Mouse (Mus musculus) kidney, postnatal 36 days (tissue): Measurements from ENCODE around the gene L2hgdh.
A peak's percentile ranks its signal among the peaks of the same experiment; 100 is the strongest.

Experiments
- DNase-seq, 2 experiments: peaks; one replicate each; pipeline ENCODE4 v3.0.0; 2021 to 2022; ENCODE audit warnings: mixed read lengths in 2 of 2

The L2hgdh gene

DNA sequence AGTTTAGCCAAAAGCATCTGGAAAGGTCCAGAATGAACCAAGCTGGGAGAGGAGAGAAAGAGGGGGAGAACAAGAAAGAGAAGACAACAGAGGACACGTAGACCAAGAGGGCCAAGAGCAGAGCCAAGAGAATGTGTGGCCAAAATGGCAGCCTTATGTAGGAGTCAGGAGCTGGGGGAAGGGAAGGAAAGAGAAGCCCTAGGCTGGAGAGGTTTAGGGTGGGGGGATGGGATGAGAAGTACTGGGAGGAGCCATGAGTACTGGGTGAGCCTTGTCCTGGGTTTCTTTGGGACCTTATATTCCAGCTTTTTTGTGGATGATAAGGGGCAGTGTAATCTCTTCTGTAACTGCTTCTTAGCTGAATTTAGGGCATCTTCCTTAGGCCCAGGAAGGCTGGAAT is 4.6 kb upstream of the L2hgdh start:
- no peak for DNase-seq

DNA sequence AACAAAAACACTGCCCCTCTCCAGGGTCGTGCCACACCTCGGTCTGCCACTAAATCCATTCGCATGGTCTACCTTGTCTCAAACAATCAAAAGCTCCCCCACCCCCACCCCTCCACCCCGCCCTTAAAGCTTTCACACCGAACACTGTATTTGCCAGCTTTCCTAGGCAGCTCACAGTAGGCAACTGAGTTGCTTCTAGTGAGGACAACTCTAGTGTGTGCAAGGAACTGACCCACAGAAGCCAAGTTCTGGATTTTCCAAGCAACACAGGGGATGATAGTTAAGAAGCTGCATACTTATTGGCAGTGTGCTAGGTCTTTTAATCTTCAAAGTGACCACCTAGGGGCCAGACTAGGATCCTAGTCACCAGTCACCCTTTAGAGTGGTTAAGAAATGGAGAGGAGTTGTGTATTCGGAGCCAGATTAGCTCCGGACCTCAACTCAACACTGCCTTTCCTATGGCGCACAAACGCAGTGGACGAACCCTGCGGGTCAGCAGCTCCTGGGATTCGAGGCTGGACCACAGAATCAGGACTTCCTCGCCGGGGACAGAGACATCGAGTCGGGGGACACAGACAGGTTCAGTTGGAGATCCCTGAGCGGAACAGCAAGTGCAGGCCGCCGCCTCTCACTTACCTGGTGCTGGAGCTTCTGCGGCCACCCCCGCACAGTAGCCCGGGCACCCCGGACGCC is 509 bp downstream of the L2hgdh start:
- no peak for DNase-seq

GRCm38 (mm10) chr12:69723376-69723775 is 1.3 kb downstream of the L2hgdh start:
- peak; percentile 17 to 54 for DNase-seq

DNA sequence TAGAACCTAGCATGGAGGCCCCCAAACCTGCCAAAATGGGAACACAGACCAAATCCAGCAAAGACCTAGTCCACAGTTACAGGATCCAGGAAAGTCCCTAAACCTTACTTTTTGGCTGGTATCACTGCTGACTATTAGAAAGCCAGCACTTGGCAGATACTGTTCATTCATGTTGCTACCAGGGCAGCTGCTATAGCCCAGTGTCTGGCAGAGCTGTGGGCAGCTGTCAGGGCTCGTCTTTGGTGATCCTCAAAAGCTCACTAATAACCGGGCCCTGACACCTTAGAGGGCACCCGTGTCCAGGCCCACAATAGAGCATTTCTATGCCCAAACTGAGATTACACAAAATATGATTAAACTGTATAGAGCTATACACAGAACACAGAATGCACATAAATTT is 1.8 kb downstream of the L2hgdh start:
- no peak for DNase-seq

GRCm38 (mm10) chr12:69713628-69714027 is 11.0 kb downstream of the L2hgdh start:
- peak in 1 of 2 experiments; percentile 36 for DNase-seq

DNA sequence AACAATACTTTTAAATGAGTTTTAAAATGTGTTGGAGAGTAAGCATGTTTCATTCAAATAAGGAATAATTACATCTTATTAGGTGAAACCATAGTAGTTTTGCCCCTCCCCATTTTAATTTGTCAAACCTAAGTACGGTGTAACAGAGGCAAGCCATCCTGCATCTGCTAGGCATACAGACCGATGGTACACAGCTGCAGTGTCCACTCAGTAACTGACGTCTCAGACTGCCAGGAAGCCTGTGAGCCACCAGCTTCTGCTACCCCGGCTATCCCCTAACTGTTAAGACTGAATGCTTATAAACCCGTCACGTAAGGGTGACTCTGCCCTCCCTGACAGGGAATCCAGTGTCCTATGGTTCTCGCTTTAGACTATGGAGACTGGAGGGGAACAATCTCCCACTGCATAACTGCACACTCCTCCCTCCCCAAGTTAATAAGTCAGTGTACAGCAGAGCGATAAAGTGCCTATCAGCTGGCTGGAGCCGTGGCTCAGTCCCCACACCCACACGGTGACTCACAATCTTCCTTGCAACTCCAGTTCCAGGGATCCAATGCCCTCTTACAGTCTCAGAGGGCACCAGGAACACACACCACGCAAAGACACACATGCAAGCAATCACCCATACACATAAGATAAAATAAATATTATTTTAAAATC is 19.7 kb downstream of the L2hgdh start:
- DNase-seq = no peak

DNA sequence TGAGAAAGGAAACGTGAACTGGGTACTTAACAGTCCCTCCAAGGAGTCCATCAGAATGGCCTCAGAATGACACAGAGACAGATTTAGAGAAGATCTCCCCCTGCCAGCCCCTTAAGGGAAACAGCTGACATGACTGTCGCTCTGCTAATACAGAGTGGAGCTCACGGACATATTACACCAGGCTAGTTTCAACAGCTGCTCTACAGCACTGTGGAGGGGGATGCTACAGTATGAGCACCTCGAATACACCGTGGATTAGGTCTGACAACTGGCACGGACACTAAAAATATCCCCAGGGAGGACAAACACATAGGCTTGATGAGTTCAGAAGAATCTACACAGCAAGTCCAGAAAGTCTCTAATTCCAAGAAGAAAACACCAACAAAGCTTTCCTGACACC is 26.3 kb downstream of the L2hgdh start:
- no peak for DNase-seq

DNA sequence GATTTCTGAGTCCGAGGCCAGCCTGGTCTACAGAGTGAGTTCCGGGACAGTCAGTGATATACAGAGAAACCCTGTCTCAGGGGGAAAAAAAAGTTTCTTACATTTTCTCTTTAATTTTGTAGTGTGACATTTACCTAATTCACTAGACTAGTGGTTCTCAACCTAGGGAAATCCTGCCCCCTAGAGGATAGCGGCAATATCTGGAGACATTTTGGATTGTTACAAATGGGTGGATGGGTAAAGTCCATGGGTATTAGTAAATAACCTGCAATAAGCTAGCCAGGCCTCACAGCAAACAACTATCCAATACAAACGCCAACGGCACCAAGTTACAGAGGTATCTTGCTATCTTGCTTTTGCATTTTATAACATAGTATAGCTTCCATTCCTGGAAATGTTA is 27.9 kb downstream of the L2hgdh start:
- DNase-seq = peak; percentile 72 to 79

DNA sequence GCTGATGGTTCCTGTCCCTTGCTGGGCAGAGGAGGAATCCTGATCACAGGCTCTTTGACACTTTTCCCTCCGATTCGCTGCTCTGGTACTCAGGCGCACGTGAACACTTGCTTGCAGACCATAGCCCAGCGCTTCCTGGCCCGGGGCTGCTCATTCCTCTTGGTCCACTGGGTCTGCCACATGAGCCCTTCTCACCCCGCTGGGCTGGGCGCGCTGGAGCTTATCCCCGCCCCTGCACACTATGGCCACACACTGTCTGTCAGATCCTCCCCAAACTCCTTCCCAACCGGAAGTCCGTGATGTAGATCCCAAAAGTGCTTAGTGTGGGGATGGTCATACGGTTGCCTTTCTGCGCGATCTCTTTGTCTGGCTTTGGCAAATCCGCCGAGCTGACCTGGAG is 31.2 kb downstream of the L2hgdh start:
- no peak for DNase-seq

DNA sequence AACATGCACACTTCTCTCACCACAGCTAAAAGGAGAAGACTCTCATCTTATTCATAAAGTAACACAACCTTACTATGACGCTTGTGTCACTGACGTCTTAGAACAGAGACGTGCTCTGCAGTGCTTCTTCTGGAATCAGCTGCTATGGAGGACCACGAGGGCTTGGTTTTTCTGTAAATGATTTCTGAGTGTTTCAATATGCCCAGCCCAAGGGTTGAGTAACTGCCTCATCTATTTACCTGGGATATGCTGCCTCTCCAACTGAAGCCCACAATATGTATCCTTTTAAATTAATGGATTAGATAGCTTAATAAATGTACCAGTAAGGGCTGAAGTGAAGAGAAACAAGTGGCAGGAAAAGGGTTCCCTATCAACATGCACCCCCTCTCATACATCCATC is 34.0 kb downstream of the L2hgdh start:
- DNase-seq = no peak

- no peak for DNase-seq
Observed at GRCm38 (mm10) chr12:69689094-69689493, 35.6 kb downstream of the L2hgdh start.

- DNase-seq = peak; percentile 47 to 61
Observed at GRCm38 (mm10) chr12:69688368-69688767, 36.3 kb downstream of the L2hgdh start.

DNA sequence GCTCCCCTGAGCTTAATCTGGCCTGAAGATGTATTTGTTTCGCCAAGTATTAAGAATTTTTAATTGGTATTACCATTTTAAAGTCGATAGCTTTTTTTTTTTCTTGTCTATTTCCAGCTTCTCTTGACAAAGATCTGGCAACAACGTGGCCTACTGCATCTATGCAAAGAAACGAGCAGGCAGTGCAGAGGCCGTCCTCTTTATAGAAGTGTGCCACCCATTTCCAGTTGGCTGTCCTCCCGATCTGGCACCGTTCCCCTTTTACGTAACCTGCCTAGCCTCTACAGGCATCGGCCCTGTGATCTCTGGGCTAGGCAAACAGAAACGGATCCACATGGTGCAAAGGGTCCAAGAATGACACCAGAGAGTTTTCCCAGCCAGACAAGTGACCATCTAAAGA is 41.1 kb downstream of the L2hgdh start:
- peak; percentile 94 to 95 for DNase-seq

DNA sequence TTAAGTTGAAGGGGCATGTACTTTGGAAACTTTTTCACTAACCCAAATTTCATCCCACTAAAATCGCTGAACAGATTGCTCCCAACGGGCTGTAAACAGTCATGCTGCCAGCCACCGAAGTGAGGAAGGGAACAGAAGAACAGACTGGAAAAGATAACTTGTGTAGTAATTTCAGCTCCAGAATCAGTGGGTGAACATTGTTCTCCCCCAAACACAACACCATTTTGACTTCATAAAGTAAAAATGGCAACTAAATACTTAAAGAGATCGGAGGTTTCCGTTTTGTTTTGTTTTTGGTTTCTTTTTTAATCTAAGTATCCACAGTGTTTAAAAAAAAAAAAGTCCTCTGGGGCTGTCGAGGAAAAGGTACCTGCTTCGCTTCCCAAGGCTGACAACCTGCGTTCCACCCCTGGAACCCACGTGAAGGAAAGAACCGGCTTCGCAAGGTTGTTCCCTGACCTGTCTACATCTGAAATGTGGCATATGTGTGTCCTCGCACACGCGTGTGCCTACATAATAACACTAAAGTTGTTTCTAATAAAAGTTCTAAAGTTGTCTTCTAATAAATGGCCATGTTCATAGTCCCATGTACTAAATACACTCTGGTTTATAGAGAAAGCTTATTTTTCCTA is 41.8 kb downstream of the L2hgdh start:
- DNase-seq = no peak

GRCm38 (mm10) chr12:69682065-69682787 is 42.4 kb downstream of the L2hgdh start:
- peak; percentile 88 to 94 for DNase-seq

DNA sequence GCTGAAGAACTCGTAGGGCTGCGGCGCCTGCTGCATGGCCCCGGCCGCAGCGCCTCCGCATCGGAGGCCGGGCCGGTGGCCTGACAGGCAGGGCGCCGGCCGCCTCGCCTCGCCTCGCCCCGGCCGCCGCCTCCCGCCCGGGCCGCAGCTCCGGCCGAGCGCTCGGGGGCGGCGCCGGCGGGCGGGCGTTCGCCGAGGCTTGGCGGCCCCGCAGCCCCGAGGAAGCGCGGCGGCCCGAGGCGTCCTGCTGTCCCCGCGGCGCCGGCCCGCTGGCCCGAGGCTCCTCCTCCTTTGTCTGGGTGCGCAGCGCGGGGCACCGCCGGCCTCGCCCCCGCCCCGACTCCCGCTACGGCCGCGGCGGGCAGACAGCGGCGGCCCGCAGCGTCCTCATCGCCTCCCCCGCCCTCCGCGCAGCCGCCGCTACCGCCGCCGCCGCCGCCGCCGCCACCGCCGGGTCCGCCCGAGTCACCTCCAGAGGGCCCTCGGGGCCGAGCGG is 43.1 kb downstream of the L2hgdh start, which contains the start of gene Sos2:
TSS of gene Sos2 (minus strand) at position 287 of the 496 bp plus-strand sequence.
- DNase-seq = peak; percentile 69 to 83

DNA sequence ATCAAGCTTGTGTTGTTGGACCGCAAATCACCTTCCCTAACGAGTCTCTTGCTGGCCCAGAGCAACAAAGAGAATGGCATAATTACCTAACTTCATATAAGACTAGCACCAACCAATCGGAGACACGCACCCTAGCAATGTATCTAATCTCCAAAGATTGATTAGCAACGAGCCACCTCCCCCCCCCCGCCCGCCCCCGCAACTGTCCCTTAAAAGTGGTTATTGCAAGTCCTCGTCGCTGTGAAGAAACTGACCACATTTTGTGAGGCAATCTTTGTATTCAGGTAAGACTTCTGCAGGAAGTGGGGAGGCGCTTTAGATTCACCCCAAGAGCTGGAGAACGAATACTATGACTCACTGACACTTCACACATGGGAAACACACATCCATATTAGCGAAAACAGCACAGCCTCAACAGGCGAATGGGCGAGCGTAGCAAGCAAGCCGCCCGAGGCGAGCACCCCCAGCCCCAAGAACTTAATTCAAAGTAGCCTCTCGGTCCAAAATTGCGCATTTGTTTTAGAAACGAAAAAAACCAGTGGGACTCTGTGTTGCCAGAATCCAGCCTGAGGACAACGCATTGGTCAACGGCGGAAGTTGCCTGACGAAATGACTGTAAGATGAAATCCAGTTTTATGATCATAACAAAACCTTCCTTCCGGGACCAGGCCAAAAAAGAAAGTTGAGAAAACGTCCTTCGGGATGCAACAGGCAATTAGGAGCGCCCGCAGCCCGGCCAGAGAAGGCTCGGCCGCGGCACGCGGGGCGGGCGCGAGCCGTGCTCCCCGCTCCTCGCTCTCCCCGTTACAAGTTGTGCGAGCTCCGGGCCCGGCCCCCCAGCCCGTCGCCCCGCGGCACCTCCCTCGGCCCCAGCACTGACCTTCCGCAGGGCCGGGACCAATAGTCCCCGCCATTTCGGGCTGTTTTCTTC is 43.8 kb downstream of the L2hgdh start:
- peak; percentile 37 to 66 for DNase-seq

DNA sequence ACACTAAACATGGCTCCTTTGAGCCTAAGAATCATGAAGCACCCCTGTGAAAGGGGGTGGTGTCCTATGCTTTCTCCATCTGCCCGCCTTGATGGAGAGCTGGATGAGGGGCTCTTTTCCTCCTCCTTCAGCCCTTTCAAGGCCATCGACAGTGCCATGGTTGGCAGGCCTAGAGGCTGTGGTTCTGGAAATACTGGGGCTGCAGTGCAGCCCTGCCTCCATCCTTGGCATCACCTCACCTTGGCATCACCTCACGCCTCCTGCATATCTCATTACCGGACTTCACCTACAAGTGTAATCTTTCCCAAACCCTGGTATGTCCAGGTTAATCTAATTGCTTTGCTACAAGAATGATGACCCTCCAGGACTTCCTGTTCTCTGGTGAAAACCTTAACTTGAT is 48.5 kb downstream of the L2hgdh start:
- DNase-seq = no peak

DNA sequence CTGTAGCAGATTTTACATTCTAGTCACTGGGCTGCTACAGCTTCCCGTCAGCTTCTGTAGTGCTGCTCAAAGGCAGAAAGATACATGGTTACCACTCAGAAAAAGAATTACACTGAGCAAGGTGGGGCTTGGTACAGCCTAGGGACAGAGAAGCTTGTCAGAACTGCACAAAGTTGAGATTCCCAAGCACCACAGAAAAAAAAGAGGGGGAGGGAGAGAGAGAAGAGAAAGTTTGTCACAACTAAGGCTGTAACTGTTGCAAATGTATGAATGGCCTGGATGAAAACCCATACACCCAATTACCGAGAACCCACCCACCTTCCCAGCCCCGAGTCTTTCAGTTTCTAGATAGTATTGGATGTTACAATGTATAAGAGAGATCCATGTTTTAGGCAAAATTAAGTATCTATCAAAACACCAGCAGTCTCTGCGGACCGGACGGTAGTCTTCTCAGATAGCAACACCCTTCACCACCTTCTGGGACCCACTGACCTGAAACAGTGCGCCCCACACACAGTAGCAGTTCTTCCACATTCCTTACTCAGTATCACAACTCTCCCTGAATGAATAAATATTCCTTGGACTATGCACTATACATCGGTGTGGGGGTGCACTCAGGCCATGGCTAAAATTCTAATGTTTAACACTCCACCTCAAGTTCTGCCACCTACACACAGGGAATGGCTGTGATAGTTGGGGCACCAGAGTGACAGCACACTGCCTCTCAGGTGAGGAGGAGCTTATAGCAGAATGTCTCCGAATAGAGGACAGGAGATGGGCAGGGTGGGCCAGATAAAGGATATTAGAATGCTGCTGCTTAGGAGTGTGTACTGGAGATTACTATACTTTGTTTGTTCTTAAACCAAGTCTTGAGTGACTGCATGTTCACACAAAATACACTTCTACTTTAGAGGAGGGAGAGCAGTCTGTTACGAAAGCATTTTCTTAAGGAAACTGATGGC is 49.8 kb downstream of the L2hgdh start:
- no peak for DNase-seq

DNA sequence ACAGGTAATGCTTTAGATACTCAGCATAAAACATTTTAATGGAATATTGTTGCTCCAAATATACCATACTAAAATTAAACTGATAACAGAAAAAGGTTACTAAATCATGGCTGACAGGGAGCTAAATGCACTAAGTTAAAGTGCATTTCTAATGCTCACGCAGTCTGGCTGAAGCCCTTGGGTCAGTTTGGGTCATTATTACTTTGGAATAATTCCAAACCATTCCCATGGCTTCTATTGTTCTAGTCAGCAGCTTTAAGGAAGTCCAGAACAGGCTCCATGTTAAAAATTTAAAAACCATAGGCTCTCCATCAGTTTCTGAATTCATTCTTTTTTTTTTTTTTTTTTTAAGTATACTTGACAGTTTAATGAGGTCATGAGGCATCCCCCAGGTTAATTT is 50.5 kb downstream of the L2hgdh start:
- no peak for DNase-seq

DNA sequence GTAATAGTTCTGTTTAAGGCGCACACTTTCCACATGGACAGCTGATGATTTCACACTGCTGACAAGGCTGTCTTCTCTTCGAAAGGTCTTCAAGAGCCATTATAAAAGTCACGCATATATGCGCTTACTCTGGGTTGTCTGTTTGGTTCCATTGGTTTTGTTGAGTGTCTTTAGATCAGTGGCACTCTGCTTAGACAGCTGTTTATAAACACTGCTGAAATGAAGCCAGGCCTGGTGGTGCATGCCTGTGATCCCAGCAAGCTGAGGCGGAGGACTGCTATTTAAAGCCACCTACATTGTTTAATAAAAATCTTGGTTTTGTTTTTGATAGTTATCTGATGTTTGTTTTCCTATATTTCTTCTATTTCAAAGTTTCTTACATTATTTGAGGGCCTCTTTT is 58.0 kb downstream of the L2hgdh start:
- DNase-seq = no peak
